Mouse (Mus musculus) layer of hippocampus, postnatal 14 days (tissue): ENCODE results near the gene 9030025P20Rik. TPM values are rescaled to one million over a fixed set of nuclear protein-coding genes. Genes with fewer than 3 reads are reported as not detected.
"Not testable (repeated sequence)": the region's sequence is repeated elsewhere in the genome, so short reads cannot be mapped to it uniquely, and the experiment has no call there.

Source experiments
- DNase-seq, 2 experiments: peaks; one replicate each; pipeline ENCODE4 v3.0.0; 2021 to 2022; ENCODE audit warnings: low spot score in 2 of 2, mixed read lengths in 1 of 2
- long read RNA-seq, 2 experiments: library from polyadenylated mRNA; stranded (forward); transcript quantifications; one replicate each; pipeline ENCODE4 v2.0.0; 2021
- total RNA-seq, 2 experiments: library from RNA; stranded (reverse); gene quantifications; 2 replicates each; pipeline ENCODE4 v1.2.3; 2021

9030025P20Rik gene
- total RNA-seq = 1 to 10 TPM; 6.0 to 7.1 TPM
- long read RNA-seq, experiment 1, partial matches to known transcripts = 4 of 6 reads
- long read RNA-seq, experiment 1, other reads (novel, unspliced or antisense) = 2 of 6 reads
- long read RNA-seq, experiment 2, partial matches to known transcripts = 4 of 15 reads
- long read RNA-seq, experiment 2, other reads (novel, unspliced or antisense) = 11 of 15 reads

DNA sequence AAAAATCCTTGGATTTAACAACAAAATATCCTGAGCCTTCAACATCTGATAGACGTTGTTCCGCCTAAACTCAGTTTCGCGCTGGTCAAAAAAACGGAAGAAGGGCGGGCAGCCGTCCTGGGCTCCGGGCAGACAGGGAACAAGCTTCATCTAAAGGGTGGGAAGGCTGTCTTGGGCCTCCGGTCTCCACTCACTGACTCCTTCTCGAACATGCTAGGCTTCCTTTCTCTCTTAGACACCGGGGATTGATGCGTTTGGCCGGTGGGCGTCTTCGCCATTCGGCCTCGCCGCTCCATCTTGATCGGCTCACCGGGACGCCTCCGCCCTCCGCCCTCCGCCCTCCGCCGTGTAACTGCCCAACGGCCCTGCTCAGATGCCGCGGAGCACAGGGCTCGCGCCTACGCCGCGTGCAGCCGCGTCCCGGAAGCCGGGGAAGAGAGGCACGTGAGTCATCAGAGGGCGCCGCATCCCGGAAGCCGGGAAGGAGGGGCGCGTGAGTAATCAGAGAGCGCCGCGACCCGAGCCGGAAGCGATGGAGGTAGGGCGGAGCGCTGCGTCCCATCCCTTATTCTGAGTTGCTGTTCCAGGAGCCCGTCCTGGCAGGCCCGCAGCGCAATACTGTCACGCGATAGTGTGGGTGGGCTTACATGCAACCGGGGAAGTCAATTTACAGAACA, at the start of gene 9030025P20Rik, which contains the start of gene Gm3417:
TSS of gene 9030025P20Rik (plus strand) at position 107 of the 677 bp plus-strand sequence.
TSS of gene Gm3417 (minus strand) at position 429 of the 677 bp plus-strand sequence.
- not testable (repeated sequence) for DNase-seq

GRCm38 (mm10) chr17:14928631-14929030, 49.6 kb upstream of the 9030025P20Rik start:
- no peak for DNase-seq

- no peak for DNase-seq
Measured at GRCm38 (mm10) chr17:14930697-14931096, 47.6 kb upstream of the 9030025P20Rik start.

DNA sequence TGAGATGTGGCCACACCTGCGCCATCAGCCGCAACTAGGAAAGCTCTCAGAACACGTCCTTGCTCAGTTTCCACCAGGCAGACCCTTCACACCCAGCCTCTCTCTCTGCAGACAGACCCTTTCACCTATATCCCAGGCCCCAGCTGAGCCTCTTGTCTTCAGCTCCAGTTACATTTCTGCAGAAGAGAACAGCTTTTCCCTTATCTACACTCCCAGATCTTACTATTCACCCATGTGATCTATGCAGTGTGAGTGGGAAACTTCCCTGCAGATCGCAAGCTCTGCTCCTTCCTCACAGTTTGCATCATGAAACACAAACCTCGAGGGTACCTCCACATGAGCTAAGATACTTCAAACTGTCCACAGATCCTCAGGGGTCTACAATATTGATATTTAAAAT, 46.8 kb upstream of the 9030025P20Rik start:
- no peak for DNase-seq

- DNase-seq = not testable (repeated sequence)
Measured at GRCm38 (mm10) chr17:14935280-14935679, 43.0 kb upstream of the 9030025P20Rik start.

DNA sequence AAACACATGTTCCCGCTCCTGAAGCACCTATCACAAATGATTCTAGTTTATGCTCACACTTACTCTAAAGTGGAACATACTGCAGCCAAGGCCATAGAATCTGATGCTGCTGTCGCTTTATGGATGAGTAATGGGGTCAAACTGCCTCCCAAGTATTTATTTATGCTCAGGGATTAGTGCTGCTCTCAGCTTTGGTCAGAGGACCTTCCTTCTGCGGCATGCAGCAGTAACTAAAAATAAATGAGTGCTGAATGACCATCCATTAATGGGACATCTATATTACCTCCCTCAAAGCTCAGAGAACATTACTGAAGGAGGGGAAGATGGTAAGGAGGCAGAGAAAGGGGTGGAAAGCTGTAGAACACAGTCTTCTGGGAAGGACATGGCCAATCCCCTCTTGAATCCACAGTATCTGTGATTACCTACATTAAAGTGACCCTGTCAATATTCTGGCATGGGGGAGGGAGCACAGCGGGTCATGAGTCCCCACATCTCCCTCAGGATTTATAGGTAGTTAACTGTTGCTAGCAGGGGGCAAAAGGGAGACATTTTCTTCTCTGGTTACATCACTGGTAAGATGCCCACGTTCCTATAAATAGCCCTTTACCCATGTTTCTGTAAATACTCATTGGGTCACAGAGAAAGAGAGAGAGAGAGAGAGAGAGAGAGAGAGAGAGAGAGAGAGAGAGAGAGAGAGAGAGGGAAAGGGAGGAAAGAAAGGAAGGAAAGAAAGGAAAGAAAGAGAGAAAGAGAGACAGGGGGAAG, 42.2 kb upstream of the 9030025P20Rik start:
- DNase-seq = no peak

DNA sequence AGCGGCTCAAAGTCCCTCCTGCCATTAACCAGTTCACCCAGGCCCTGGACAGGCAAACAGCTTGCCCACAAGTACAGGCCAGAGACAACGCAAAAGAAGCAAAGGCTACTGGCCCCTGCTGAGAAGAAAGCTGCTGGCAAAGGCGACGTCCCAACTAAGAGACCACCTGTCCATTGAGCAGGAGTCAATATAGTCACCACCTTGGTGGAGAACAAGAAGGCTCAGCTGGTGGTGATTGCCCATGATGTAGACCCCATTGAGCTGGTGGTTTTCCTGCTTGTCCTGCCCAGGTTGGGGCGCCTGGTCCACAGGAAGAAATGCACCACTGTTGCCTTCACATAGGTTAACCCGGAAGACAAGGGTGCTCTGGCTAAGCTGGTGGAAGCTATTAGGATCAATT, 36.1 kb upstream of the 9030025P20Rik start:
- DNase-seq = not testable (repeated sequence)

DNA sequence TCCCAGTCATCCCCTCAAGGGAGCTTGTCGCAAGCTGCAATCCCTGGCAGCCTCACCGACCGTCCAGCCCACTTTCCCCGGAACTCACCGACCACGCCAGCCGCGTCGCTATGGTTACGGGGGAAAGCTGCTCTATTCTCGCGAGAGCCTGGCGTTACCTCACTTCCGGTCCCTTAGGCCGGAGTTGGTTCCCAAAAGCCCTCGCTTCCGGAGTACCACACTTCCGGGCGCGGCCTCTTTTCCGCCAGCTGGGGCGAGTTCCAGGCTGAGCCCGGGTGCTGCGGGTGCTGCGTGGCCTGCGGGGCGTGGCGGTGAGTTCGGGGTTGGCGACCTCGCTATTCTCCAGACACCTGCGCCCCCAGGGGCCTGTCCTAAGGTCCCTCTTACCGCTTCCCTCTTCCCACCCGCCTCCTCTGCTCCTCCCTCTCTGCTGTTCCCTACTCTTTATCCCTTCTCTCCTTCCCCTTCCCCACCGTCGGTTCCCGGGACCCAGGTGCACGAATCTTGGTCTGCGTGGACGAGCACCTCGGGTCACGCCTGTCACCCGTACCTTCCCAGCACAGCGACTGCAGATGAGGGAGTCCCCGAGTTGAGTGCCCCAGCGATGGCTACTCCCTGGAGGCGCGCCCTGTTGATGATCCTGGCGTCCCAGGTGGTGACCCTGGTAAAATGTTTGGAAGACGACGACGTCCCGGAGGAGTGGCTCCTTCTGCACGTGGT, 35.1 kb upstream of the 9030025P20Rik start, which contains the start of the genes Wdr27 and 1600012H06Rik:
TSS of gene Wdr27 (minus strand) at position 150 of the 720 bp plus-strand sequence.
TSS of gene 1600012H06Rik (plus strand) at position 176 of the 720 bp plus-strand sequence.
- DNase-seq = peak; percentile 97 to 99

- peak in 1 of 2 experiments; percentile 27 for DNase-seq
Measured at GRCm38 (mm10) chr17:14943729-14944059, 34.6 kb upstream of the 9030025P20Rik start.

GRCm38 (mm10) chr17:14944551-14944950, 33.7 kb upstream of the 9030025P20Rik start:
- no peak for DNase-seq

- DNase-seq = no peak
Measured at GRCm38 (mm10) chr17:14949161-14949827, 29.0 kb upstream of the 9030025P20Rik start.

DNA sequence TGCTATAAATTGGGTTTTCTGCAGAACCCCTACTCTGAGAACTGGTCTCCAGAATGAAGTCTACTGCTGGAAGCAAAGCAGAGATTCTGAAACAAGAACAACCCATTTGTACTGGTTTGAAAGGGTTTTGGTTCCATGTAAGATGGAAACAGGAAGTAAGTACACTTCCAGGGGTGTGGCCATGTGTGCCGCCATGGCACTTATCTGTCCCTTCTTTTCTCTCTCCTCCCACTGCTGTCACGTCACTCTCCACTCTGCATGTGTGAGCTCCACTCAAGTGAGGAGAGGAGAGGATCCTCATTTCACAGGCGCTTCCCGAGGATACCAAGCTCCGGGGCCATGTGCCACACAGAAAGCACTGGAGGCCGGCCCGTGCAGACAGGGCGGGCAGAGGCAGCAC, 24.8 kb upstream of the 9030025P20Rik start:
- DNase-seq = no peak

- DNase-seq = no peak
Measured at GRCm38 (mm10) chr17:14958686-14959327, 19.5 kb upstream of the 9030025P20Rik start.

GRCm38 (mm10) chr17:14959979-14960378, 18.3 kb upstream of the 9030025P20Rik start:
- DNase-seq = no peak

GRCm38 (mm10) chr17:14960520-14960919, 17.7 kb upstream of the 9030025P20Rik start:
- no peak for DNase-seq

GRCm38 (mm10) chr17:14960951-14961556, 17.2 kb upstream of the 9030025P20Rik start, which contains the start of gene Phf10:
Gene Phf10, minus strand, starts transcription at chr17:14961273.
- DNase-seq = peak in 1 of 2 experiments; percentile 11

- not testable (repeated sequence) for DNase-seq
Measured at GRCm38 (mm10) chr17:14961557-14962154, 16.6 kb upstream of the 9030025P20Rik start.

- DNase-seq = not testable (repeated sequence)
Measured at GRCm38 (mm10) chr17:14968373-14968913, 9.8 kb upstream of the 9030025P20Rik start.
